Mouse (Mus musculus): Measurements from ENCODE around the gene Tube1.

DNA sequence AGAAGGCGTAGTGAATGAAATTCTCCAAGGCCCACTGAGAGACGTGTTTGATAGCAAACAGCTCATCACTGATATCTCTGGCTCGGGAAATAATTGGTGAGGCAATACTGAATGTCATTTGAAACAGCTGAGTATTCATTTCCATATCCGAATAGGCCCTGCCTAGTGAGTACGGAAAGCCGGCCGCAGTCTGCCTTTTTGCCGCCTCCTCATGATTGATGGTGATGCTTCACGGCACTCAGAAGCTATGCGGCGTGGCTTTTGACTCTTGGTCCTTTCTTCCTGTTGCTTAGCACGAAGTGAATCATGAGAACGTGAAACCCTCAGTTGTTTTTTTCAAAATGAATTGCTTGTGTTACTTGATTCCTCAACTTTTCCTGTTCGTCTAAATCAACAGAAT, 7.1 kb downstream of the Tube1 start:
- no peak for TF ChIP-seq POLR2A (IDR thresholded peaks at IDR 0.05; ENCODE audit: insufficient read depth, low read depth, low read length)
- TF ChIP-seq EP300 (IDR thresholded peaks at IDR 0.05; ENCODE audit: insufficient read depth, low read depth, low read length) = no peak
- no peak for TF ChIP-seq CTCF (IDR thresholded peaks at IDR 0.05)

Measured in heart, adult 2 months (tissue).